Mouse (Mus musculus): ENCODE results near the gene Brd2.

Brd2 gene

DNA sequence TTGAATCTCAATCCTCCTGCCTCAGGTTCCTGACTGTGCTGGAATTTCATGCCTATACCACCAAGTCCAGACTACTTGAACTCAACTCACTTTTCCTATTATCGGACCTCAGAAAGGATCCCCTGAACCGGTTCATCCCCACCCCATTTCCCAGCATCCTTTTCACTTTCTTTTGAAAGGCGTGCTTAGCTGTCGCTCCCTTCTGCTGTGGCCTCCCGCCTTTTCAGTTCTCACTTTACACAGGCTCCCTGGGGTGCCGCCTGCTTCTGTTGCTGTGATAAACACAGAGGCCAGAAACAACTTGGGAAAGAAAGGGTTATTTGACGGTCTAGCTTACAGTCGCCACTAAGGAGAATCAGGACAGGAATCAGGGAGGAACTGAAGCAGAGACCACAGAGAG lies 39.3 kb downstream of the Brd2 start:
- DNase-seq (ENCODE audit: low spot score) = no peak

DNA sequence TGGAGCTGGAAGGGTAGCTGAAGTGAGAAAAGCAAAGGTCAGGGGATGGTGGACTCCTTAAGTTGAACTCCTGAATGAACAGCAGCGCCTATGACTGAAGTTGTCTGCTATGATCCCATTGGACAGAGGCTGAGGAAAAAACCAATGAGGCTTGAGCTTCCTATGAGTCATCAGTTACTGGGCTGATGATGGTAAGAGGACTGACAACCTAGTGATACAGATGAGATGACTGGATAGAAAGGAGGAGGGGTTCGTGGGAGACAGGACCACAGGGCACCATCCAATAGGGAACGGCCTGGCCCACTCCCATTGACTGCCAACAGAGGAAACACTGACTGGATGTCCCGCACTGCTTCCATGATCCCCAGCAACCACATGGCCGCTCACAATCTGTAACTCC lies 42.8 kb downstream of the Brd2 start:
- DNase-seq (ENCODE audit: low spot score) = no peak

DNA sequence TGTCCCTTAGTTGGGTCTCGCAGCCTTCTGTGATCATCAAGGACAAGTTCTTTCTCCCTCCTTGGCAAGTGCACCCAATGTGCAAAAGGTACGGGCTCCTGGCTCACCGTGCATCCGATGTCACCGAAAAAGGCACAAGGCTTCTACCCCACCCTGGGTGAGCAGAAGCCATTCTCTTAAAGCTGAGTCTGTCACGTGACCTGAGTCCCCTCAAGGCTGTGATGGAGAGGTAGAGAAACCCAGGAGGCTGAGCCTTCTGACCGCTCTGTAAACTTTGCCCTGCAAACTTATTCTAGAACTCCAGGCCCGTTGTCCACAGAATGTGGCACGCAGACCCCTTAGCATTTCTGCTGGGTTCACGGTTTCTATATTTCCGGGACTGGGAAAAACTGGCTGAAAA lies 43.4 kb downstream of the Brd2 start:
- DNase-seq (ENCODE audit: low spot score) = no peak

DNA sequence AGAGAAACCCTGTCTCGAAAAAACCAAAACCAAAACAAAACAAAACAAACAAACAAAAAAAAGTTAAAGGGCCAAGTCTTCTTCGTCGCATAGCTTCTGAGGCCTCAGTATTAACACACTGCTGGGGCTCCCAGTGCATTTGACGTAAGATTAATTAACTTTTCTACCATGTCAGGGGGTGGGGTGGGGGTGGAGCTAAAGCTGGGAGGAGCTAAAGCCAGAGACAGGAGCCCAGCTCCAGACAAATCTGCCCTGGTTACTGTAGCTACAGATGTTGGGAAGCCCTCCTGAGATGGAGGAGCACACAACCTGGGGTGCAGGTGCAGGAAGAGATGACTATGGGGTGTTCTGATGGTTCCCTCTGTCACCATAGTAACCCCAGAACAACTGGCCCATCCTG lies 44.3 kb downstream of the Brd2 start:
- DNase-seq (ENCODE audit: low spot score) = no peak

DNA sequence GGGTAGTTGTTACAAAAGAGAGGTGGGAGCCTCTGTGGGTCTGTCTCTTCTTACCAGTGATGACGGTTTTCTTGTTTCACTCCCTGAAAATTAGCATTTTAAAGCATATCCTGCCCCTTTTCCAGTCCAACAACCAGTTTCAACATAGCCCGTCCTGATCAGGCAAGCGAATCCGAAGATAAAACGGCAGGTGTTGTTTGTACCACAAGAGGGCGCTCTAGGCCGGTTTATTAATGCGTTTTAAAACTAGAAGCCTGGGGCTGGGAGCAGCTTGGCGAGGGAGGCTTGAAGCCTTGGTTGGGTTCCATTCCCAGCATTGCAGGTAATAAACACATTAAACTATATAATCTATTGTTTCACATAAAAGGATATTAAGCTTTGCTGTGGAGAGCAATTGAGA lies 44.9 kb downstream of the Brd2 start:
- DNase-seq (ENCODE audit: low spot score) = peak; percentile 63

DNA sequence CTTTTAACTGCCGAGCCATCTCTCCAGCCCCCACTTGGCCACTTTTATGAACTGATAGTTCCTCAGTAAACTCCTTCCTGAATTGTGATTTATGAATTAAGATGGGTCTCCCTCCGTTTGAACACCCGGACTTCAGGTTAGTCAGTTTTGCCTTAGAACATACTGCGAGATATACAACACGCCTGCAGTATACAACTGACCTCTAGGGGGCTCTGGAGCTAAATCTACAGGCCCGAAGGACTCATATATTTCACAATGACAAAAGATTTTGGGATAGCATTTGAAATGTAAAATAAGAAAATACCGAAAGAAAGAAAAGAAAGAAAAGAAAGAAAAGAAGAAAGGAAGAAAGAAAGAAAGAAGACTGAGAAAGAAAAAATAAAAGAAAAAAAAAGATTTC lies 47.2 kb downstream of the Brd2 start:
- DNase-seq (ENCODE audit: low spot score) = peak; percentile 56

DNA sequence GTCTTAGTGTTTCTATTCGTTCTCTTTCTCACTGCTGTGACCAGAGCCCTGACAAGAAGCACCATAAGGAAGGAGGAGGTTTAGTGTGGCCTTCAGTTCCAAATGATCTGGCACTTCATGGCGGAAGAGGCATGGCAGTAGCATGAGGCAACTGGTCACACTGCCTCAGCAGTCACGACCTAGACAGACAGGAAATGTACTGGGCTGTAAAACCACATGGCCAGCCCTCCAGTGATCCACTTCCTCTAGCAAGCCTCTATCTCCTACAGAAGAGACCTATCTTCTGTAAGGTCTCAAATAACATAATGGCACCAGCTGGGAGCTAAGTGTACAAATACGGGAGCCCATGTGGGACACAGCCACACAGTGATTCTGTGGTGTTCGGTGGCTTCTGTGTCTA lies 50.3 kb downstream of the Brd2 start:
- no peak for DNase-seq (ENCODE audit: low spot score)

DNA sequence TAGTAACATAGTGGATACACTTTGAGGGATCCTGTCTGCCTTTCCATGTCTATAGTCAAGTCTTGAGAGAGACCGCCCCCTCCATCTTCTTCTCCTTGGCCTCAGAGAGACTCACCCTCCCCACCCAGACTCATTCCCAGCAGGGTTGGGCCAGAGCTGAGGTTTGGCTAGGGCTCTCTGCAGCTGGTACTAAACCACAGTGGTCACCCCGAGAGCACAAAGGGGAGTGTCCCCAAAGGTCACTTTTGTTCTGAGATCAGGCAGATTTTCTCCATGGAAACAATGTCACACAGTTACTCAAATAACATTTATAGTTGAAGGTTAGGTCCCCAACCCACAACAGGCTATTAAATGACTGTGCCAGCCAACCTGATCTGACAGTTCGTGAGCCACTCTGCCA lies 53.6 kb downstream of the Brd2 start:
- DNase-seq (ENCODE audit: low spot score) = no peak

Measured in testis, postnatal 14 days (tissue).